Mouse (Mus musculus): ENCODE results near the gene Prkn.

DNA sequence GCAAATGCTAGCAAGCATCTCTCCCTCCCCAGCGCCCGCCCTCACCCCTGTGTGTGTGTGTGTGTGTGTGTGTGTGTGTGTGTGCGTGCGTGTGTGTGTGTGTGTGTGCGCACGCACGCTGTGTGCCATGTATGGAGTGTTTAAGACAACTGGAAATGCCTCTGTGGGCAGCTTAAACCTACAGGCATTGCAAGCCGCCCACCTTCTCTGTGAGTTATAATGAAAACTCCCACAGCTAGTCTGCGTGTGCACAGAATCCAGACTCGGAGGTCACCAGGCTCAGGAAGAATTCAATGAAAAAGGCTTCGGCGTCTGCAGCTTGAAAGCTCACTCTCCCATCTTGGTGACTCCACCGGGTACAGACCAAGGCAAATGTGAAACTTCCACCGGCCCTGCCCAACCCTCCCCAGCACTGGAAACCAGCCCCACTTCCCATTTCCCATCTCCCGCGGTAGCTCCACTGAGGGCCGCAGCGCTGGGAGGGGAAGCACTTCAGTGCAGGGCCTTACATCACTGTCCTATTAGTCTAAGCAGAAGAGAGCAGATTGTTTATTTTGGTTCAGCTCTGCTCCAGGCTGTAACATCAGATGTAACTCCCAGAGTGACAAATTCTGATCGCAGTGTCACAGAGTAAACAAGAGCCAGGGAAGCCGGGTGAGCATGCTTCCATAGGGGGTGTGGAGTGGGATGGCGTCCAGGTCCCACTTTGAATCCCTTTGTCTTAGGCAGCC lies 772.8 kb downstream of the Prkn start:
- TF ChIP-seq CTCF (IDR thresholded peaks at IDR 0.05; ENCODE audit: low read depth) = no peak
- TF ChIP-seq EP300 (IDR thresholded peaks at IDR 0.05; ENCODE audit: low read depth) = no peak
